Mouse (Mus musculus) liver, postnatal 0 days (tissue): Measurements from ENCODE around the gene Ubac2. TPM values are rescaled to one million over a fixed set of nuclear protein-coding genes. Genes with fewer than 3 reads are reported as not detected.

ENCODE experiments used
- ATAC-seq: fragments of 200-750 bp; cut with Nextera tagmentation; 2 replicates; pipeline ENCODE4 v1.8.0; 2017; ENCODE audit warnings: mild to moderate bottlenecking, moderate library complexity
- DNase-seq: peaks from one replicate; pipeline ENCODE4 v3.0.0-alpha.2; 2016
- H3K27ac ChIP-seq: fragments of 300-500 bp; sonication (generic); 2 replicates; pipeline ENCODE4 v1.5.1; 2014; ENCODE audit warnings: antibody characterized with exemption, moderate library complexity, mild to moderate bottlenecking, low read depth
- H3K27me3 ChIP-seq: fragments of 300-500 bp; sonication (generic); 2 replicates; pipeline ENCODE4 v1.6.1; 2014; ENCODE audit warnings: low read length, control low read depth, mixed read lengths; ENCODE audit not compliant: insufficient read depth
- H3K36me3 ChIP-seq: fragments of 300-500 bp; sonication (generic); replicated peaks from 2 replicates; pipeline ENCODE4 v1.6.1; 2014; ENCODE audit warnings: mild to moderate bottlenecking, control low read depth, low read length, moderate library complexity, mixed read lengths; ENCODE audit not compliant: insufficient read depth
- H3K4me1 ChIP-seq: fragments of 300-500 bp; sonication (generic); 2 replicates; pipeline ENCODE4 v1.6.1; 2014; ENCODE audit warnings: antibody characterized with exemption, mild to moderate bottlenecking, control low read depth; ENCODE audit not compliant: insufficient read depth
- H3K4me2 ChIP-seq: fragments of 300-500 bp; sonication (generic); 2 replicates; pipeline ENCODE4 v1.6.1; 2014; ENCODE audit warnings: low read depth, mild to moderate bottlenecking, low read length, moderate library complexity, mixed read lengths
- H3K4me3 ChIP-seq: fragments of 300-500 bp; sonication (generic); 2 replicates; pipeline ENCODE4 v1.5.1; 2014; ENCODE audit warnings: low read depth, low read length
- H3K9ac ChIP-seq: fragments of 300-500 bp; sonication (generic); replicated peaks from 2 replicates; pipeline ENCODE4 v1.6.1; 2014; ENCODE audit warnings: mild to moderate bottlenecking, moderate library complexity
- H3K9me3 ChIP-seq: fragments of 300-500 bp; sonication (generic); 2 replicates; pipeline ENCODE4 v1.6.1; 2016; ENCODE audit warnings: mild to moderate bottlenecking, control low read depth, low read length, mixed read lengths
- CTCF ChIP-seq: sonication (generic); IDR thresholded peaks from 2 replicates; pipeline ENCODE4 v1.5.1; 2016; ENCODE audit warnings: antibody characterized with exemption, low read depth
- EP300 ChIP-seq: IDR thresholded peaks from 2 replicates; pipeline ENCODE4 v1.6.1; 2016; ENCODE audit warnings: antibody characterized with exemption, low read depth, mild to moderate bottlenecking
- WGBS: fragments of 180-500 bp; shearing (Covaris S2); extraction: QIAGEN DNeasy Blood & Tissue Kit; methylation state at CpG from one replicate; pipeline ENCODE4 v1.1.7; 2014; ENCODE audit not compliant: insufficient replicate concordance; 5-methylcytosine and 5-hydroxymethylcytosine counted together
- polyA plus RNA-seq: library from polyadenylated mRNA; unstranded; fragments of >200 nt; fragmentation: Nextera tagmentation; extraction: Ambion mirVana; gene quantifications from 2 replicates; pipeline ENCODE4 v1.2.1, GENCODE M21; 2015

Ubac2 gene
- polyA plus RNA-seq, 1 experiment from 2014 or later: 27.4 TPM

DNA sequence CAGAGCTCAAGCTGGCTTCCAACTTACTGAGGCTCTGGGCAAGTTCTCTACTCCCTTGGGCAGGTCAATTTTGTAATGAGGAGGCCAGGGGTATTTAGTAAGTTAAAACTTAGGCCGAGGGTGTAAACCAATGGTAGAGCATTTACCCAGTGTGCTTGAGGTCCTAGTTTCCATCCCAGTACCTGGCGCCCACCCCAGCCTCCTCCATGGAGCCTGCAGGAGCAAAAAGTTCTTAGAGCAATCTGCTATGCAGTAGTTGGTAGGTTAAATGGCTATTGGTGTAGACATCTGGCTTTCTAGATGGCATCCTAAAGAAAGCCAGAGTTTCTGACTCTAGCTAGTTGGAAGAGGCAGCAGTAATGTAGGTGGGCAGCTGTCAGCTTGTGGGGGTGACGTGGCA is 71.0 kb downstream of the Ubac2 start:
- H3K4me2 ChIP-seq: no peak overlapping the region
- no peak overlapping the region for H3K9ac ChIP-seq
- peaks cover 11% of the 10 kb centered on the region; the same call in 1 of the 2 replicates for H3K4me1 ChIP-seq
- no peak overlapping the region for H3K27ac ChIP-seq
- H3K36me3 ChIP-seq: 0 out of 2 replicates have a peak, but pooled peaks cover 6% of the 10 kb centered on the region
- H3K4me3 ChIP-seq: no peak overlapping the region
- DNase-seq: peak; percentile 4
- H3K27me3 ChIP-seq: no peaks in the 10 kb centered on the region
- TF ChIP-seq EP300: no peak
- no peak for TF ChIP-seq CTCF
- ATAC-seq: no peak
- H3K9me3 ChIP-seq: no peaks in the 10 kb centered on the region
- WGBS: 80% methylated on average over 3 of the region's 3 CpGs

DNA sequence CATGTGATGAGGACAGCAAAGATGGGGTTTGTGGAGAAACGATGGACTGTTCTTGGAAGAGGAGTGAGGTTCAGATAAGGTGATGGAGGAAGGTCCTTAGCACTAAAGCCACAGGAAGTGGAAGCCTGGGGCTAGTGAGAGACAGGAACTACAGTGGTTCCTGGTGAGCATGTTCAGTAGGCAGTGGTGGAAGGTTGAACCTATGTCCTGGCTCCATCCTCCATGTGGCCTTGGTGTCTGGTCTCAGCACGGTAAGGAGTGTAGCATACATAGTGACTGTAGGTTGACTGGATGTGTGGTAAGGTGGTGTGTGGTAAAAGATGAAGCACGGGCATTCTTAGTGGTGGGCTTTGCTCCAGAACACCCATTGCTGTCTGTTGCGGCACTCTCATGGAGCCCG is 71.5 kb downstream of the Ubac2 start:
- H3K27ac ChIP-seq: no peak overlapping the region
- H3K9me3 ChIP-seq: no peaks in the 10 kb centered on the region
- 0 out of 2 replicates have a peak, but pooled peaks cover 6% of the 10 kb centered on the region for H3K36me3 ChIP-seq
- H3K4me3 ChIP-seq: no peak overlapping the region
- H3K4me2 ChIP-seq: no peak overlapping the region
- 66% methylated on average over 5 of the region's 5 CpGs for WGBS
- no peaks in the 10 kb centered on the region for H3K27me3 ChIP-seq
- TF ChIP-seq CTCF (no peak), EP300 (no peak)
- DNase-seq (peak; percentile 9), ATAC-seq (no peak)
- H3K9ac ChIP-seq: no peak overlapping the region
- H3K4me1 ChIP-seq: peaks cover 11% of the 10 kb centered on the region; the same call in 1 of the 2 replicates

DNA sequence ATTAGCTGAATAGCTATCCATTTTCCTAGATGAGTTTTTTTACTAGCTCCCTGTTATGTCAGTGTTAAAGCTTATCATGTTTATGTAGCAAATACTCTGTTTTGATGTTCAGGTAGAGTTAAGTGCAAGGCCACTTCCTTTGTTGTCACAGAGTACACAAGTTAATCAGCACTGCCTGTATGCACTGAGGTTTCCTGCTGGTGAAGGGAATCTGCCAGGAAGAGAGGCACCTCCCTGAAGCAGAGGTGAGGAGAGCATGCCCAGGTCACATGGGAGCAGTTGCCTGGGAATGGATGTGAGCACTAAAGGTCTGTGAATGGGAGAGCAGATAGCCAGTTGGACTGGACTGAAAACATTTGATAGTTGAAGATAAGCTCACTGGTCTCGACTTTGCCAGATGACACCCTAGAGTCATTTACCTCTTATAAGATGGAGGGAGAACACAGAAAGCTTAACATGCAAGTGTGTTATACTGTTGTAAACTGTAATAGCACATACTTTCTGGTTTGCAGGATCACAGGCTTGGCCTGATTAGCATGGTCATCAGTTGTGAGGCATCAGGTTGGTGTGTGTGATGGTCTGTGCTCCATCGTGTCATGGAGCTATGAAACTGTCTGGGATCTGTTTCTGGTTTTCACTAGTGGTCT is 73.1 kb downstream of the Ubac2 start:
- H3K4me1 ChIP-seq: peaks cover 11% of the 10 kb centered on the region; the same call in 1 of the 2 replicates
- H3K27me3 ChIP-seq: no peaks in the 10 kb centered on the region
- TF ChIP-seq CTCF (no peak), EP300 (no peak)
- no peak overlapping the region for H3K27ac ChIP-seq
- H3K4me2 ChIP-seq: no peak overlapping the region
- DNase-seq (no peak), ATAC-seq (peak; percentile 89)
- WGBS: 48% methylated on average over 2 of the region's 2 CpGs
- H3K36me3 ChIP-seq: 0 out of 2 replicates have a peak, but pooled peaks cover 6% of the 10 kb centered on the region
- no peak overlapping the region for H3K4me3 ChIP-seq
- no peak overlapping the region for H3K9ac ChIP-seq
- H3K9me3 ChIP-seq: no peaks in the 10 kb centered on the region

DNA sequence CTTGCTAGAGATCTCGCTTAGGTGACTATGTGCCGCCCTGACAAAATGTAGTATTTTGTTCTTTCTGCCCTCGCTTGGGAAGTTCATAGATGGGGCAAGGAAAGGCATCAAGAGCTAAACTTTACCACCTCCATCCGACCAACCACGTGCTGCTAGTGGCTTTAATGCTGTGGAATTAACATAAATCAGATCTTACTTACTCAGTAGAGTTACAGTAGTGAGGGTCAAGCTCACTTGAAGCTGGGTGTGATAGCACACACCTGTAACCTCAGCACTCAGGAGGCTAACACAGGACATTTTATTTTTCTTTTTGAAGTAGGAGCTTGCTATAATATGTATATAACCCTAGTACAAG is 73.6 kb downstream of the Ubac2 start:
- Histone ChIP-seq H3K4me3 (no peak overlapping the region), H3K27ac (no peak overlapping the region), H3K27me3 (no peaks in the 10 kb centered on the region), H3K9ac (no peak overlapping the region), H3K9me3 (no peaks in the 10 kb centered on the region), H3K36me3 (0 out of 2 replicates have a peak, but pooled peaks cover 6% of the 10 kb centered on the region), H3K4me2 (no peak overlapping the region), H3K4me1 (peaks cover 11% of the 10 kb centered on the region; the same call in 1 of the 2 replicates)
- ATAC-seq (no peak), DNase-seq (no peak)
- no peak for TF ChIP-seq EP300
- no peak for TF ChIP-seq CTCF
- 82% methylated on average over 5 of the region's 5 CpGs for WGBS

DNA sequence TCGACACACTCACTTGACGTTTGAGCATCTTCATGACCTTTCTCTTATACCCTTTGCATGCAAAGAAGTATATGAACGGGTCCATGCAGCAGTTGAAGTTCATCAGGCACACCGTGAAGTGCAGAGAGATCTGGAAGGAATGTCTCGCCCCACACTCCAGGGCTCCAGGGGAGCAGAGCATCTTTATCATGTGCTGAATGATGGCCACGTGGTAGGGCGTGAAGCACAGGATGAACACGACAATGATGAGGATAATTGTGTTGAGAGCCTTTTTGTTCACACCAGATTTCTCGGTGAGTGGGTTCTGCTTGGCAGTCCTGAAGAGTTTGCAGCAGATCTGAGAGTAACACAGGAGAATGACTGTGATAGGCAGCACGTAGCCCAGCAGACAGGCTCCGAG is 75.7 kb downstream of the Ubac2 start:
- no peak for TF ChIP-seq EP300
- no peak for TF ChIP-seq CTCF
- Histone ChIP-seq H3K9ac (no peak overlapping the region), H3K27ac (no peak overlapping the region), H3K36me3 (0 out of 2 replicates have a peak, but pooled peaks cover 6% of the 10 kb centered on the region), H3K9me3 (no peaks in the 10 kb centered on the region), H3K4me3 (no peak overlapping the region), H3K4me1 (peaks cover 10% of the 10 kb centered on the region; the same call in 1 of the 2 replicates), H3K4me2 (no peak overlapping the region), H3K27me3 (no peaks in the 10 kb centered on the region)
- 90% methylated on average over 11 of the region's 11 CpGs for WGBS
- DNase-seq: no peak
- ATAC-seq: no peak

DNA sequence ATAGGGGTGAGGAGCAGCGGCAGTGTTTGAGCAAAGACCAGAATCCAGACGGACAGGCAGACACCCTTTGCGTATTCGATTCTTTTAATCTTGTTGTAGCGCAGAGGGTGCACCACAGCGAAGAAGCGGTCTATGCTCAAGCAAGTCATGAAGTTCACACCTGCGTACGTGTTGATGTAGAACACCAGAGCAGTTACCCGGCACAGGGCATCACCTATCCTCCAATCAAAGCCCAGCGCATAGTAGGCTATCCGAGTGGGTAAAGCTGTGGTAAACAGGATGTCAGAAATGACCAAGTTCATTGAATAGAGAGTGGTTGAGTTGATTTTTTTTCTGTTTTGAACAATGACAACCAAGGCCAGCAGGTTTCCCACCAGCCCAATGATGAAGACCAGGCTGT is 76.2 kb downstream of the Ubac2 start:
- Histone ChIP-seq H3K4me1 (peaks cover 8% of the 10 kb centered on the region; the same call in 1 of the 2 replicates), H3K36me3 (0 out of 2 replicates have a peak, but pooled peaks cover 6% of the 10 kb centered on the region), H3K9ac (no peak overlapping the region), H3K4me2 (no peak overlapping the region), H3K27me3 (no peaks in the 10 kb centered on the region), H3K27ac (no peak overlapping the region), H3K4me3 (no peak overlapping the region), H3K9me3 (no peaks in the 10 kb centered on the region)
- DNase-seq (no peak), ATAC-seq (no peak)
- TF ChIP-seq CTCF (no peak), EP300 (no peak)
- 93% methylated on average over 12 of the region's 12 CpGs for WGBS
